Mouse (Mus musculus): ENCODE results near the gene Loxl1. TPM values are rescaled to one million over a fixed set of nuclear protein-coding genes. Genes with fewer than 3 reads are reported as not detected.

Loxl1 gene
- total and polyA plus RNA-seq, 2 experiments from 2014 or later, result 7.0 to 10.6 TPM

GRCm38 (mm10) chr9:58243696-58244095 is 69.3 kb downstream of the Loxl1 start:
- no peak overlapping the region for H3K4me3 ChIP-seq (ENCODE audit: low read depth, low read length)
- H3K27me3 ChIP-seq (ENCODE audit: insufficient read depth, low read length), result no peaks in the 10 kb centered on the region
- no peak overlapping the region for H3K4me2 ChIP-seq (ENCODE audit: low read depth, low read length, poor library complexity, severe bottlenecking)
- H3K4me1 ChIP-seq (ENCODE audit: insufficient read depth, low read length), result peaks cover 4% of the 10 kb centered on the region; the same call in 1 of the 2 replicates
- H3K27ac ChIP-seq (ENCODE audit: low read depth, low read length), result no peak overlapping the region
- TF ChIP-seq CTCF (IDR thresholded peaks at IDR 0.05), result no peak
- WGBS, result 98% methylated on average over 6 of the region's 6 CpGs
- H3K9ac ChIP-seq (replicated peaks; ENCODE audit: low read length, poor library complexity, severe bottlenecking), result no peak overlapping the region
- DNase-seq (ENCODE audit: low spot score), result no peak
- H3K36me3 ChIP-seq (ENCODE audit: insufficient read depth, low read length), result no peaks in the 10 kb centered on the region
- no peak for ATAC-seq (ENCODE audit: low FRiP score)
- H3K9me3 ChIP-seq (ENCODE audit: low read length), result no peaks in the 10 kb centered on the region

DNA sequence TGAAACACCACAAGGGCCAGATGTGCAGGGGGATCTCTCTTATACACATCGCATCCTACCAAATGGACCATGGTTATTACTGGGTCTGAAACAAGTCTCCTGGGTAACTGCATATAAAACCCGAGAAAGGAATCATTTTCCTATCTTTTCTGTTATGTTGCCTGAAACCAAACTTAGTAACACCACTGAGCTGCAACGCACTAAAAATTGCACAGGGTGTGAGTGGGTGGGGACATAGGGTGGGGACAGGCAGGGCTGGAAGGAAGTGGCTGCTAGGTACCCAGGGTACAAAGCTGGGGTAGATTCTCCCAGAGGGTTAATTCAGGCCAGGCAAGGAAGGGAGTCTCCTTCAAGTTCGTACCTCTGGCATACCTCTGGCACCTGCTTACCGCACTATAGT is 70.3 kb downstream of the Loxl1 start:
- no peak for DNase-seq (ENCODE audit: low spot score)
- H3K27me3 ChIP-seq (ENCODE audit: insufficient read depth, low read length), result no peaks in the 10 kb centered on the region
- ATAC-seq (ENCODE audit: low FRiP score), result no peak
- H3K27ac ChIP-seq (ENCODE audit: low read depth, low read length), result no peak overlapping the region
- no peaks in the 10 kb centered on the region for H3K36me3 ChIP-seq (ENCODE audit: insufficient read depth, low read length)
- H3K4me3 ChIP-seq (ENCODE audit: low read depth, low read length), result no peak overlapping the region
- no peak for TF ChIP-seq CTCF (IDR thresholded peaks at IDR 0.05)
- H3K9ac ChIP-seq (replicated peaks; ENCODE audit: low read length, poor library complexity, severe bottlenecking), result no peak overlapping the region
- no peak overlapping the region for H3K4me2 ChIP-seq (ENCODE audit: low read depth, low read length, poor library complexity, severe bottlenecking)
- H3K4me1 ChIP-seq (ENCODE audit: insufficient read depth, low read length), result peaks cover 4% of the 10 kb centered on the region; the same call in 1 of the 2 replicates
- WGBS, result 90% methylated on average over 5 of the region's 5 CpGs
- no peaks in the 10 kb centered on the region for H3K9me3 ChIP-seq (ENCODE audit: low read length)

DNA sequence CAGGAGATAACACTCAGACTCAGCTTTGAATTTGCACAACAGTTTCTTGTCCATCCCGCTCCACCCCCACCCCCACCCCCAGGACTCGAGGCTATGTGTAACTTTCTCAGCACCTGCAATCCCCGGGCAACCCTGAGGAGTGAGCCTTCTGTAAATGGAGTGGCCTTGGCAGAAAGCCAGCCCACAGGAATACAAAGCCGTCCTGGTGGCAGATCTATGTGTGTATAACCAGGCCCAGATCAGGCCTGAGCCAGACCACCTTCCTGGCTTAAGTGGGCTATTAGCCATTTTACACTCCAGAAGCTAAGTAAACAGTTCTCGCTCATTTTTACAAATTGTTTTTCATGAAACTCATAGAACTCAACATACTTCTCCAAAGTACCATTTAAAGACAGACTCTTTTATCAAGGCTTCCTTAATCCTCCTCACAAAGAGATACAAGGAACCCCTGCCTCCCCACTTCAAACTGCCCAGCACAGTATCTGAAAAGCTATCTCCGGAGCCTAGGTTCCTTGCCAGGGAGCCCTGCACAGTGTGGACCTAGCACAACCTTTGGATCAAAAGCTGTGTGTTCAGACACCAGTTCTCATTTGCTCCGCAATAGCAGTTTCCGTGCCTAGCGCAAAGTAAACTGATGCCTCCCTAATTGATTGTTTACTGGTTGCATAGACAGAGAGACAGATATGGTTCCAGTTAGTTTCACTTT is 71.1 kb downstream of the Loxl1 start:
- Histone ChIP-seq H3K27ac (ENCODE audit: low read depth, low read length) (0 out of 2 replicates have a peak overlapping the region, but pooled peaks have one; percentile 18), H3K27me3 (ENCODE audit: insufficient read depth, low read length) (no peaks in the 10 kb centered on the region), H3K36me3 (ENCODE audit: insufficient read depth, low read length) (no peaks in the 10 kb centered on the region), H3K4me3 (ENCODE audit: low read depth, low read length) (no peak overlapping the region), H3K4me1 (ENCODE audit: insufficient read depth, low read length) (no peaks in the 10 kb centered on the region), H3K9ac (replicated peaks; ENCODE audit: low read length, poor library complexity, severe bottlenecking) (no peak overlapping the region), H3K9me3 (ENCODE audit: low read length) (no peaks in the 10 kb centered on the region), H3K4me2 (ENCODE audit: low read depth, low read length, poor library complexity, severe bottlenecking) (no peak overlapping the region)
- DNase-seq (ENCODE audit: low spot score), result peak; percentile 47
- no peak for TF ChIP-seq CTCF (IDR thresholded peaks at IDR 0.05)
- 44% methylated on average over 9 of the region's 9 CpGs for whole genome bisulfite sequencing
- no peak for ATAC-seq (ENCODE audit: low FRiP score)

Other genes with a start within 250 kb of the Loxl1 start
- gene Stra6, start 249.4 kb downstream of the Loxl1 start, total RNA-seq (2014; rRNA removed), result 19.6 and 20.8 TPM in 2 replicates
- 8.8 and 9.2 TPM in 2 replicates for gene Stra6, start 249.4 kb downstream of the Loxl1 start, polyA plus RNA-seq (2015; fragmentation: Nextera tagmentation; extraction: Ambion mirVana)
- 0.24 and 0.27 TPM in 2 replicates for gene Ccdc33, start 194.4 kb downstream of the Loxl1 start, total RNA-seq (2014; rRNA removed)
- gene Ccdc33, start 194.4 kb downstream of the Loxl1 start, polyA plus RNA-seq (2015; fragmentation: Nextera tagmentation; extraction: Ambion mirVana), result 1.1 and 1.4 TPM in 2 replicates
- gene Islr, start 108.9 kb downstream of the Loxl1 start, total RNA-seq (2014; rRNA removed), result 55.6 and 68.8 TPM in 2 replicates
- gene Islr, start 108.9 kb downstream of the Loxl1 start, polyA plus RNA-seq (2015; fragmentation: Nextera tagmentation; extraction: Ambion mirVana), result 32.5 and 36.5 TPM in 2 replicates
- gene Islr2, start 108.9 kb downstream of the Loxl1 start, total RNA-seq (2014; rRNA removed), result 233 and 267 TPM in 2 replicates
- 16.7 and 18.1 TPM in 2 replicates for gene Islr2, start 108.9 kb downstream of the Loxl1 start, polyA plus RNA-seq (2015; fragmentation: Nextera tagmentation; extraction: Ambion mirVana)
- gene Pml, start 63.4 kb downstream of the Loxl1 start, total RNA-seq (2014; rRNA removed), result 5.6 and 9.0 TPM in 2 replicates
- gene Pml, start 63.4 kb downstream of the Loxl1 start, polyA plus RNA-seq (2015; fragmentation: Nextera tagmentation; extraction: Ambion mirVana), result 2.9 and 3.2 TPM in 2 replicates
- 159 and 170 TPM in 2 replicates for gene Stoml1, start 60.0 kb downstream of the Loxl1 start, total RNA-seq (2014; rRNA removed)
- gene Stoml1, start 60.0 kb downstream of the Loxl1 start, polyA plus RNA-seq (2015; fragmentation: Nextera tagmentation; extraction: Ambion mirVana), result 161 and 172 TPM in 2 replicates
- gene Tbc1d21, start 57.3 kb upstream of the Loxl1 start, total RNA-seq (2014; rRNA removed), result not detected in 2 replicates
- not detected in 2 replicates for gene Tbc1d21, start 57.3 kb upstream of the Loxl1 start, polyA plus RNA-seq (2015; fragmentation: Nextera tagmentation; extraction: Ambion mirVana)
- gene Insyn1, start 175.4 kb upstream of the Loxl1 start, total RNA-seq (2014; rRNA removed), result 118 and 131 TPM in 2 replicates
- gene Insyn1, start 175.4 kb upstream of the Loxl1 start, polyA plus RNA-seq (2015; fragmentation: Nextera tagmentation; extraction: Ambion mirVana), result 7.2 and 9.0 TPM in 2 replicates
- gene Cd276, start 242.3 kb upstream of the Loxl1 start, total RNA-seq (2014; rRNA removed), result 23.2 and 25.5 TPM in 2 replicates
- gene Cd276, start 242.3 kb upstream of the Loxl1 start, polyA plus RNA-seq (2015; fragmentation: Nextera tagmentation; extraction: Ambion mirVana), result 19.3 and 21.5 TPM in 2 replicates